Mouse (Mus musculus): ENCODE data around the gene Glul. TPM values are rescaled to one million over a fixed set of nuclear protein-coding genes. Genes with fewer than 3 reads are reported as not detected.

Gene Glul
- 107 and 133 TPM in 2 replicates for polyA plus RNA-seq (2015; fragmentation: Nextera tagmentation; extraction: Ambion mirVana)

DNA sequence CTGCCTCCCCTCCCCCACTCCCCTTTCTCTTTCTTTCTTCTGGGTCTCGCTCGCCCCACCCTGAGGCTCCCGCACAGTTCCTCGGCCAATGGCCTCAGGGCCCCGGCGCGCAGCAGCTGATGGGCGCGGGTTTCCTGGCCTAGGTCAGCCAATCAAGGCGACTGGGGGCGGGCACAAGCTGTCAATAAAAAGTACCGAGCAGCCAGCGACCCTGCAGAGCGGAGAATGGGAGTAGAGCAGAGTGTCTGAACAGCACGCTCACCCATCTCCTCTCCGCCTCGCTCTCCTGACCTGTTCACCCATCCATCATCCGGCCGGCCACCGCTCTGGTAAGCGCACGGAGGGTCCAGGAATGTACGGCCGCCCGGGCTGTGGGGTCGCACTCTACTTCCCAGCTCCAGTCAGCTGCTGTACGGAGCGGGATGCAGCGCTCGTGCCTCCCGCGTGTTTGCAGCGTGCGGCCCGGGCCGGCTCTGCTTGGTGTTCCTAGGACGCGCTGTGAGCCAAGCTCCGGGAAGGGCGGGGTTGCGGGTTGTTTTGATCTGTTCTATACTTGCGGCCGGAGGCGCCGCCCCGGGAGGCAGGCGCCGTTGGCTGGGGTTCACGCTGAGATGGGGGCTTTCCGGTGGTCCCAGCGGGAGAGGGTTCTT, at the start of gene Glul, which contains the start of gene Teddm2:
Gene Glul, plus strand, starts transcription at position 214 of the 650 bp plus-strand sequence.
Gene Teddm2, minus strand, starts transcription at position 498 of the 650 bp plus-strand sequence.

GRCm38 (mm10) chr1:153874045-153874444, 25.7 kb upstream of the Glul start, which contains the start of gene Teddm1b:
Gene Teddm1b (plus strand): TSS chr1:153874345.

DNA sequence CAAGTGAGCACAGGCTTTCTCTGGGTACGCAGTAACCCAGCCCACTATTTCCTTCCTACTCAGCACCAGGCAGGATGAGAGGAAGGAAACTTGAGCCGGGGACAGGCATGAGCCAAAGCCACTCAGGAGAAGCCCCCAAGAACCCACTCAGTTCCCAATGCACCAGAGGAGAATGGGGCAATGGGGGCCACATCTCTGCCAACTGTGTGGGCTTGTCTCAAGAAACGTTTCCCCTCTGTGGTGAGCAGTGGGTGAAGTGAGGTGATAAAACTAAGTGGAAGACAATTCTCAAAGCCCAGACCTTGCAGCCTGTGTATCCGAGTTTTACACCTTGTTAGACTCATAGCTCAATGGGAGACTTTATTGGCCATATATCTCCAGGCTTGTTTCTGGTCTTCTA, 8.3 kb upstream of the Glul start, which contains the start of gene Teddm1a:
Gene Teddm1a, plus strand, starts transcription at position 301 of the 400 bp plus-strand sequence.

Small RNAs within 50 kb of the gene (microRNA-seq; reads per million reads assigned to microRNA genes)
- 12.2 to 12.5 reads per million in 2 experiments for gene Mir8114

Other genes with a start within 250 kb of the Glul start
- gene Rgs8, start 246.9 kb upstream of the Glul start, polyA plus RNA-seq (2015; fragmentation: Nextera tagmentation; extraction: Ambion mirVana): 0.16 and 0.22 TPM in 2 replicates
- 11.1 and 12.6 TPM in 2 replicates for gene Rgs16, start 159.6 kb upstream of the Glul start, polyA plus RNA-seq (2015; fragmentation: Nextera tagmentation; extraction: Ambion mirVana)
- 9.7 and 10.2 TPM in 2 replicates for gene Rnasel, start 150.5 kb upstream of the Glul start, polyA plus RNA-seq (2015; fragmentation: Nextera tagmentation; extraction: Ambion mirVana)
- gene Rgsl1, start 55.8 kb upstream of the Glul start, polyA plus RNA-seq (2015; fragmentation: Nextera tagmentation; extraction: Ambion mirVana): 0.09 and 0.11 TPM in 2 replicates
- 0.10 TPM in 1 of 2 replicates, not detected in the other for gene Teddm1b, start 25.6 kb upstream of the Glul start, polyA plus RNA-seq (2015; fragmentation: Nextera tagmentation; extraction: Ambion mirVana)
- not detected in 2 replicates for gene Teddm1a, start 8.2 kb upstream of the Glul start, polyA plus RNA-seq (2015; fragmentation: Nextera tagmentation; extraction: Ambion mirVana)
- gene Teddm2, start 284 bp downstream of the Glul start, polyA plus RNA-seq (2015; fragmentation: Nextera tagmentation; extraction: Ambion mirVana): 0.74 and 1.5 TPM in 2 replicates

Data from skeletal muscle tissue, postnatal 0 days (tissue).